Mouse (Mus musculus) skeletal muscle tissue, postnatal 0 days (tissue): Measurements from ENCODE around the gene Thoc2. TPM values are rescaled to one million over a fixed set of nuclear protein-coding genes. Genes with fewer than 3 reads are reported as not detected.

Experiments used
- microRNA-seq, 2 experiments: library from miRNA; unstranded; fragments of <30 nt; microRNA quantifications; one replicate each; pipeline ENCODE4; 2016
- polyA plus RNA-seq: library from polyadenylated mRNA; unstranded; fragments of >200 nt; fragmentation: Nextera tagmentation; extraction: Ambion mirVana; gene quantifications from 2 replicates; pipeline ENCODE4 v1.2.1, GENCODE M21; 2015

Thoc2 gene
- 35.0 and 35.8 TPM in 2 replicates for polyA plus RNA-seq

DNA sequence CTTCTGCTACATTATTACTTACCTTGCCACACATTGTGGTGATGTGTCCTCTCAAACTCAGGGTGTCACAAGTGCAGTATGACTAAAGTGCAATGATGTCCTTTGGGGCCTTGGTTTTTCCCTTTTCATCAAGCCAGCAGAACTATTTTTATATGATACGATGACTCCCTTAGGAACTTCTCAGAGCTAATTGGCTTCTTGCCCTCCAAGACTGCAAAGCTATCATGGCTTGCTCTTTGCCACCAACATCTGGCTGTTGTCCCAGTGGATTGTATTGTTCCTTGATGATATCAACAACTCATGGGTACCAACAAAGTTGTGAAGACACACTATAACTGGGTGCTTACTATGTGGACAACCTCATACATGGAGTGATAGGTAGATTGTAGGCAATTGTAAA lies at the start of gene Thoc2:
Thoc2 (minus strand) TSS at position 101 of the 400 bp plus-strand sequence.

Small RNAs within 50 kb of the gene (microRNA-seq; reads per million reads assigned to microRNA genes)
- gene Gm44490 = 0 reads per million in 2 experiments

Other genes with a start within 250 kb of the Thoc2 start
- gene Xiap, start 139.0 kb upstream of the Thoc2 start, polyA plus RNA-seq = 6.4 and 7.2 TPM in 2 replicates
- 26.6 and 26.8 TPM in 2 replicates for gene Stag2, start 228.6 kb upstream of the Thoc2 start, polyA plus RNA-seq